Mouse (Mus musculus) right cerebral cortex, adult 18-20 months (tissue): ENCODE data around the gene Tubgcp3.
"Not testable (repeated sequence)": the region's sequence is repeated elsewhere in the genome, so short reads cannot be mapped to it uniquely, and the experiment has no call there.

Experiments
- DNase-seq: peaks from one replicate; pipeline ENCODE4 v3.0.0; 2022; ENCODE audit warnings: mixed read lengths

Gene Tubgcp3

GRCm38 (mm10) chr8:12672056-12672881 is at the start of gene Tubgcp3:
Tubgcp3 (minus strand) TSS chr8:12672248.
- peak; percentile 90 for DNase-seq

DNA sequence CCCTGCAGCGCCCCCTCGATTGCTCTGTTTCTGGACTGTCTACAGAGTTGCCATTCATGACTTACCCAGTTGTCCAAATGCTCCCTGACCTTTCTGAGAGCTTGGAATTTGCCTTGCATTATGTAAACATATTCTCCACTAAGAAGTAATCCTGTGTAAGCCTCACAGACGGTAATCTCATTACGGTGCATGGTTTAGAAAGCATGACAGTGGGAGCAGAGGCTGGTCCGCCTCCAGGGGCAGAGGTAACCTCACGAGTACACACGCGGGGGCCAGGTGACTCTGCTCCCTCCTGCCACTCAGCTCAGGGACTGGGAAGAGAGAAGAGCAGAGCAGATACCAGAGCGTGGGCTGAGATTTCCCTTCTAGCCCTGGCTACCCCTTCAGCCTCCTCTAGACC is 47.0 kb upstream of the Tubgcp3 start:
- DNase-seq: no peak

- no peak for DNase-seq
Observed at GRCm38 (mm10) chr8:12715861-12716585, 44.0 kb upstream of the Tubgcp3 start.

DNA sequence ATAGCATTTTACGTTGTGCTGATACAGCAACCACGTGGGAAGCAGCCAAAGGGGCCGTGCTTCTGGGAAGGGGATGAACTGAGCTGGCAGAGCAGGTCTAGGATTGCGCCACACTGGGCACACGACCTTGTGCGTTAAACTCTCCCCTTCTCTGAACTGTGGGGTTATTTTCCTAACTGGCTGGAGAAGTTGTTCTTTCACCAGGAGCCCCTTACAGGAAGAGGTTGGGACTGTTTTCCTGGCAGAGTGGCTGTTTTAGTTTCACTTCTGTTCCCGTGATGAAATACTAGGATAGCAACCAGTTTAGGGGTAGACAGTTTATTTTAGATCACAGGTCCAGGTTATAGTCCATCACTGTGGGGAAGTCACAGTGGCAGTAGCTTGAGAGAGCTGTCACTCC is 39.6 kb upstream of the Tubgcp3 start:
- no peak for DNase-seq

DNA sequence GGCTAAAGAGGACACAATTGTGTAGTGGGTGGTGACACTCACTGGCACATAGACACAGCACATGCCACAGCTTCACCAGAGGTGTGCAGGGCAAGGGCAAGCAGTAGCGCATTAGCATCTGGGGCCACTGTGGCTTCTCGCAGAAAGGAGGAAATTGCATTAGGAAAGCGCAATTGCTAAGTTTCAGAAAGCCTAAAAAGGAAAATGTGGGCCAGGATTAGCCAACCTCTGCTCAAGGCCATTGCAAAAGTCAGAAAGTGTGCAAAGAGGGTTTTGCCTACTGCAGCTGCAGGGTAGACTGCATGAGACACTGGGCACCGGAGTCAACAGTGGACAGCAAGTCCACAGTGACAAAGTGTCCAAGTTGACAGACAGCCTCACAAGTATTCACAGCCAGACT is 31.5 kb upstream of the Tubgcp3 start:
- no peak for DNase-seq

- DNase-seq: no peak
Observed at GRCm38 (mm10) chr8:12702290-12702689, 30.2 kb upstream of the Tubgcp3 start.

DNA sequence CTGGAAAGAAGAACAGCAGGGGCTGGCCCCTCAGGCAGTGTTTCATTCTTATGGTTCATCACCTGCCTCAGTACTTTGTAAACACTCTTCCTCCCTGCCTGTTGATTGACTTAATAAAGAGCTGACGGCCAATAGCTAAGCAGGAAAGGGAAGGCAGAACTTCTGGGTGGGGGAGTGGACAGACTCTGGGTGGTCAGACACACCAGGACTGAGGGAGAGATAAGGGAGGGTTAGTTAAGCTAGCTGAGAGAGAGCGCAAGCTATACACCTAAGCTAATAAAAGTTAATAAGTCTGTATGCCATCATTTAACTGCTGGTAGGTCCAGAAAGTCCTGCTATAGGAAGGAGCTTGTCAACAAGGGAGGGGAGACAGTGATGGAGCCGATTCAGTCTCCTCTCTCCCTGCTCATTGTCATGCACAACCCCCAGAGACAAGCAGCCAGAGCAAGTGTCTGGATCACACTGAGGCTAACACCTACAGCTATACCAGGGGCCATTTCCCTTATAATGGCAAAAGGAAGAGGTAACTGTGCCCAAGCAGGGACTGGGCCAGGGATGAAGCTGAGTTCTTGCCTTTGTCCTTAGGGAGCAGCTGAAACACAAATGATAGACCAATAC is 26.7 kb upstream of the Tubgcp3 start:
- no peak for DNase-seq

GRCm38 (mm10) chr8:12688851-12689250 is 16.8 kb upstream of the Tubgcp3 start:
- no peak for DNase-seq

DNA sequence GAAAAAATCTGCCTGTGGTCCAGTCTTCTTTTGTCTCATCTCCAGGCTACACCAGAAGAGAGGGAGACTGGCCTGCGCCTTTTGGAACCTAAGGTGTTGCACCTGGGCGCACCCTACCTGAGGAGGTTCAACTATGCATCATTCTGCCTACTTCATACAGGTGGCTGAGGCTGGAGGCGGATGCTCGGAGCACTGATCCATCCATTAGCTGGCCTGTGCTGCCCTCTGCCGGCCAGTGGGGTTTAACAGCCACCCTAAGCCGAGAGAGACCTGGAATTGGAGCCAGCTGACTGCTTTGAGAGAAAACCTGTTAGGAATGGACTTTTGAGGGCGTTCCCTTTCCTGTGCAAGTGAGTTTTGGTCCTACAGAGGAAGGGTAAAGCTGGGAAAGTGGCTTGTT is 5.5 kb upstream of the Tubgcp3 start:
- peak; percentile 76 for DNase-seq

DNA sequence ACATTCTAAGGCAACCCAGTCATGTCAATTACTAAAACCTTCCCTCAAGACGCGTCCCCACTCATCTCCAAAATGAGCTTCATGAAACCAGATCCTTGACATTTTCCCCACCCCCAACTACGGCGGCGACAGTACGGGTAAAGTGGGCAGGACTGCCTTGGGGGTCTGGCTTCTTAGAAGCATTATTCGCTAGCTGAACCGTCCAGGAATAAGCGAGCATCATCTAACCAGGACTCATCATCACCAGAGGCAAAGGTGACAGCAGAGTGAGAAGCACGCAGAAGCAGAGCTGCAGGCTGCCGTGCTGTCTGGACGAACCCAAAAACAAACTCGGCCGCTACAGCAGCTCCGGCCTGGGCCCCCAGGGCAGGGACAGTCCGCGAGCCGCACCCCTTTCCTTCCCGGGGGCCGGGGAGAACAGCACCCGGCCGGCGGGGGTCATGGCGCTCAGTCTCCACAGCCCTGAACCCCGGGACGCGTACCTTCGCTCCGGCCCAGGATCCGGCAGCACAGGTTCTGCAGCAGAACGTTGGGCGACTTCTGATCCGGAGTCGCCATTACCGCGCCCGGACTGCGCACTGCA is 484 bp downstream of the Tubgcp3 start:
- no peak for DNase-seq

DNA sequence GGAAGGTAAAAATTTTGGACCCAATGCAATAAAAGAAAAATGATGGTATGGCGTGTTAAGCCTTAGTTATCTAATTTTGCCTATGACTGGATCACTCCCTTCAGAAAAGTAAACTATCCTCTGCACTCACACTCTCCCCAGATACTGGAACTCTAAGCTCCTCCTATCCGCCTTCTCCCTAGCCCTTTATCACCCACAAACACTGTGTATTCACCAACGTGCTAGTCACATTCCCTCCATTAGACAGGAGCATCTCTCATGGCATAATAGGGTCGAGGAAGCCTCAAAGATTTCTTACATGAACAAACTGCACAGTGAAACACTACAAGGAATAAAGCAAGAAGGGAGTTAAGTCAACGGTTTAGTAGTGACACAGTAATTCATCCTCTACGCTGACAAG is 1.1 kb downstream of the Tubgcp3 start:
- no peak for DNase-seq

GRCm38 (mm10) chr8:12668832-12669231 is 3.2 kb downstream of the Tubgcp3 start:
- DNase-seq: peak; percentile 73

DNA sequence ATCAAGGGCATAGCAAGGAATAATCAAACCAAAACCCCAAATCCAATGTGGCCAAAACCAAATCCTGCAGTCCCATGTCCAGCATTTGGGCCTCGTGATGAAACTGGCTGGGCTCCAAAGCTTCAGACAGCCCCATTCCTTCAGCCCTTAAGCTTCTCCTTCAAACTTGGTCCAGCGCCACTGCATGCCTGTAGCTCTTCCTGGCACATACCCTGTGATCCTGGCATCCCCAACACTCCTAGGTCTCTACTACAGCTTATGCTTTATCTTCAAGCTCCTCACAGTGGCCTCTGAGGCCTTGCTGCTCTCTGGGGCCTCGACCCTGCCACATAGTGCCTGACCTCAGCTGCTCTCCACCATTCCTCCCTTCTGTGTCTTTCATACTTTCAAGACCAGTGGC is 5.5 kb downstream of the Tubgcp3 start:
- DNase-seq: not testable (repeated sequence)

- no peak for DNase-seq
Observed at GRCm38 (mm10) chr8:12663105-12663456, 9.0 kb downstream of the Tubgcp3 start.

GRCm38 (mm10) chr8:12662375-12663104 is 9.5 kb downstream of the Tubgcp3 start:
- no peak for DNase-seq

DNA sequence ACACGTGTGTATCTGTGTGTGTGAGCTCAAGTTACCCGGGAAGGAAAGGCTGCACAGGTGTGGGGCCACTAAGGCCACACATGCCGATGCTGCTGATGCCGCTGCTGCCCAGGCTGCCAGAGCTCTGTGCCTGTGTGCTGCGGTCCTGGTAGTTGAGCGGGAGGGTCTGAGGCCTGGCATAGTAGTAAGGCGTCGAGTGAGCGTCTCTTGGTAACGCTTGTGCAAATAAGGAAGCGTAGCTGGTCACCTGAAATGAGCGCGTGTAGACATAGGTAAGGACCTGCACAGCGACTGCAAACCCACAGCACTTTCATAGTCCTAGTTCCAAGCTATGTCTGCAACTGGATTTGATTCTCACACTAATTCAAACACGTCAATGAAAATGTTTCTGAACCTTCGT is 14.6 kb downstream of the Tubgcp3 start:
- DNase-seq: no peak

DNA sequence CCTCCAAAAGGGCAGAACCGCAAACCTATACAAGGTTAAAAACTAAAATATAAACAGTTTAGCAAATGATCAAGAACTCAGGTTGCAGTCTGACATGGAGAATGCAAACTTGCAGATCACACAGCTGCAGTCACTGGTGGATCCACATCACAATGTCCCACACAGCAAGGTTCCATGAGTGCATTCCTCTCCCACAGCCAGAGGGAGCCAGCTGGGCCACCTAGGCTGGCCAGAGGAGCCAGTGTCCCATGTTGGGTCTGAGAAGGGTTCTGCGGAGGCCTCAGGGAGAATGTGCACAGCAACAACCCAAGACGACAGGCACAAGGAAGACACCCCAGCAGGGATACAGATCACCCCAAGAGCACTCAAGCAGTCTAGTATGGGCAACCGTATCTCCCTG is 20.8 kb downstream of the Tubgcp3 start:
- DNase-seq: no peak

- DNase-seq: no peak
Observed at GRCm38 (mm10) chr8:12650495-12650894, 21.6 kb downstream of the Tubgcp3 start.

DNA sequence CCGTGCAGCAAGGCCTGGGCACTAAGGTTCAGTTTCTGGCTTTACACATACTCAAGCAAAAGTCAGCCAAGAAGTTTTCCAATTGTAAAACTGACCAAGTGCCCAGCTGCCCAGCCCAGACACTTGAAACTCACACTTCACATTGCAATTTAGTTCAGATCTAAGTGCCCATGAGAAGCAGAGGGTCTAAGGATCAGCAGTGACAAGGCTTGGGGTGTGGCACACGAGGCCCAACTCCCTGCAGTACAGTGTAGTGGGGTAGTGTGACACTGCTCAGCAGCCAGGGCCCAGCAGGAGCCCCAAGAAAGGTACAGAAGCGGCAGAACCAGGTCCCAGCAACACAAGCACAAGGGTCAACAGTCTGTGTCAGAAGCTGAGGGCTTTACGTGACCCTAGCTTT is 23.1 kb downstream of the Tubgcp3 start:
- DNase-seq: no peak

GRCm38 (mm10) chr8:12646536-12646935 is 25.5 kb downstream of the Tubgcp3 start:
- no peak for DNase-seq

DNA sequence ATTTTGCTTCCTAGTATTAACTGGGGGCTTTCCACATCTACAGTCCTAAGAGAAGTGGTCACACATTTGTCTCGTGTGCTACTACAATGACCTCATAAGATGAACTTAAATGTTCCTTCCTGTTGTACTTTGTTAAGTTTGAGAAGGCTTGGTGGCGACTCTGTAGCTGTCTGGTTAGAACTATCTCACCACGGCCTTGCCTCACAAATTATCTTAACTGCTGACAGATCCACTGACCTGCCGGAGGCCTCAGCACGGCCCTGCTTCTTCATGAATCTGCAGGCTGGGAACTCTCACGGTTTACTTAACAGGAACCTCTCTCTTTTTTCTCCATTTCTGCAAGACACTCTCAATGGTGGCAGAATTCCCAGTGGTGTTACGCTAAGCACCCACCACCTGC is 27.2 kb downstream of the Tubgcp3 start:
- no peak for DNase-seq

DNA sequence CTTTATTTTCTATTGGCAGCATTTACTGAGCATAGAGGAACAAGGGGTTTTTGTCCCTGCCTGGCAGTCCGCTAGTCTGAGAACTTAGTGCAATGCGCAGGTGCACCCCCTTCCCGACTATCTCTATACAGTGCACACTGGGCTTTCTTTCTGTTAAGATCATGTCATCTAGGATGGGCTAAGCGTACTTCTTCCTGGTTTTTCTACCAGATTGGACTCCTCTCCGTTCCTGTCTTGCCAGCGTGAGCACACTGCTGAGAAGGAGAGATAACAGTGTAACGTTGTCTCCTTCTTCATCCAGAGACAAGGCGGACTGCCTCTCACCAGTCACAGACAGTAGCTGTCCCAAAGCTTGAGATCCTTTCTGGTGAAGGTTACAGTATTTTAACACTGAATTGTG is 27.7 kb downstream of the Tubgcp3 start:
- DNase-seq: no peak

DNA sequence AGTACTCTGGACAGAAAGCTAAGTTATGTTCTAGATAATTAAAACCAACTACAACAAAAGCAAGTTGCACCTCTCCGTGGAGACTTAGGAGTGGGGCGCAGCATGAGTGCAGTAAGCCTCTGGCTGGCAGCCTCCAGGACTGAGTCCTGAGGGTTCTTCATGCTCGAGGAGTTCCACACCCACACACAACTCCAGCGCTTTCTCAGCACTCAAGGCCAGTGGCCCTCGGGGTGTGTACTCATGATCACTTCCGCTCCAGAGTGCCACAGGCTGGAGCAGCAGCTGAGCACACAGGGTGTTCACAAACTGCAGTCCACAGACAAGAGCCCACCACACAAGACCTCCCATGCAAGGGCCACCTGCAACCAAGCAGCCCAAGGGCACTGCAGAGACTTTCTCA is 30.5 kb downstream of the Tubgcp3 start:
- DNase-seq: no peak
